Mouse (Mus musculus) limb, embryonic 12.5 days (tissue): ENCODE data around the gene Dtl. TPM values are rescaled to one million over a fixed set of nuclear protein-coding genes. Genes with fewer than 3 reads are reported as not detected.

Source experiments
- ATAC-seq: fragments of 200-750 bp; cut with Nextera tagmentation; 2 replicates; pipeline ENCODE4 v1.8.0; 2017; ENCODE audit warnings: low read depth, moderate TSS enrichment; ENCODE audit not compliant: insufficient number of reproducible peaks, insufficient read depth, low FRiP score, low TSS enrichment
- H3K27ac ChIP-seq: fragments of 300-500 bp; sonication (generic); 2 replicates; pipeline ENCODE4 v1.5.1; 2016; ENCODE audit warnings: mild to moderate bottlenecking, moderate library complexity
- H3K27me3 ChIP-seq: fragments of 300-500 bp; sonication (generic); 2 replicates; pipeline ENCODE4 v1.6.1; 2016; ENCODE audit warnings: mild to moderate bottlenecking, moderate library complexity
- H3K36me3 ChIP-seq: fragments of 300-500 bp; sonication (generic); 2 replicates; pipeline ENCODE4 v1.6.1; 2016; ENCODE audit warnings: mild to moderate bottlenecking, moderate library complexity
- H3K4me1 ChIP-seq: fragments of 300-500 bp; sonication (generic); replicated peaks from 2 replicates; pipeline ENCODE4 v1.6.1; 2016
- H3K4me2 ChIP-seq: fragments of 300-500 bp; sonication (generic); 2 replicates; pipeline ENCODE4 v1.6.1; 2016; ENCODE audit warnings: mild to moderate bottlenecking, moderate library complexity
- H3K4me3 ChIP-seq: fragments of 300-500 bp; sonication (generic); replicated peaks from 2 replicates; pipeline ENCODE4 v1.5.1; 2016; ENCODE audit warnings: mild to moderate bottlenecking
- H3K9ac ChIP-seq: fragments of 300-500 bp; sonication (generic); replicated peaks from 2 replicates; pipeline ENCODE4 v1.6.1; 2016; ENCODE audit warnings: mild to moderate bottlenecking, moderate library complexity
- H3K9me3 ChIP-seq: fragments of 300-500 bp; sonication (generic); 2 replicates; pipeline ENCODE4 v1.6.1; 2016; ENCODE audit warnings: mild to moderate bottlenecking, moderate library complexity
- WGBS: fragments of 180-500 bp; shearing (Covaris S2); methylation state at CpG from one replicate; pipeline ENCODE4 v1.1.7; 2016; 5-methylcytosine and 5-hydroxymethylcytosine counted together
- polyA plus RNA-seq: library from polyadenylated mRNA; unstranded; fragments of >200 nt; fragmentation: Nextera tagmentation; extraction: Ambion mirVana; gene quantifications from 2 replicates; pipeline ENCODE4 v1.2.1, GENCODE M21; 2016

Gene Dtl
- polyA plus RNA-seq, 1 experiment from 2014 or later = 91.4 TPM

GRCm38 (mm10) chr1:191609578-191609977, 34.2 kb upstream of the Dtl start:
- H3K27me3 ChIP-seq = no peaks in the 10 kb centered on the region
- H3K9me3 ChIP-seq = no peaks in the 10 kb centered on the region
- no peak for ATAC-seq
- H3K4me3 ChIP-seq = no peak overlapping the region
- no peak overlapping the region for H3K27ac ChIP-seq
- no peaks in the 10 kb centered on the region for H3K4me1 ChIP-seq
- H3K9ac ChIP-seq = no peak overlapping the region
- 95% methylated on average over 1 of the region's 1 CpGs for WGBS
- no peak overlapping the region for H3K4me2 ChIP-seq
- H3K36me3 ChIP-seq = peaks cover 96% of the 10 kb centered on the region

GRCm38 (mm10) chr1:191609051-191609450, 33.7 kb upstream of the Dtl start:
- Histone ChIP-seq H3K4me3 (no peak overlapping the region), H3K4me2 (no peak overlapping the region), H3K4me1 (no peaks in the 10 kb centered on the region), H3K27me3 (no peaks in the 10 kb centered on the region), H3K36me3 (peaks cover 95% of the 10 kb centered on the region), H3K27ac (no peak overlapping the region), H3K9me3 (no peaks in the 10 kb centered on the region), H3K9ac (no peak overlapping the region)
- 95% methylated on average over 6 of the region's 6 CpGs for WGBS
- ATAC-seq = no peak

- H3K4me3 ChIP-seq = no peak overlapping the region
- 73% methylated on average over 3 of the region's 3 CpGs for WGBS
- H3K9me3 ChIP-seq = no peaks in the 10 kb centered on the region
- H3K9ac ChIP-seq = no peak overlapping the region
- no peaks in the 10 kb centered on the region for H3K27me3 ChIP-seq
- H3K27ac ChIP-seq = no peak overlapping the region
- no peak overlapping the region for H3K4me2 ChIP-seq
- no peaks in the 10 kb centered on the region for H3K4me1 ChIP-seq
- H3K36me3 ChIP-seq = peaks cover 85% of the 10 kb centered on the region
- no peak for ATAC-seq
These were observed 29.3 kb upstream of the Dtl start for GRCm38 (mm10) chr1:191604690-191605089.

GRCm38 (mm10) chr1:191599210-191599609, 23.9 kb upstream of the Dtl start:
- Histone ChIP-seq H3K4me3 (no peak overlapping the region), H3K4me1 (no peaks in the 10 kb centered on the region), H3K36me3 (peaks cover 83% of the 10 kb centered on the region), H3K9me3 (no peaks in the 10 kb centered on the region), H3K9ac (no peak overlapping the region), H3K27ac (no peak overlapping the region), H3K27me3 (no peaks in the 10 kb centered on the region), H3K4me2 (no peak overlapping the region)
- ATAC-seq = no peak
- WGBS = 85% methylated on average over 5 of the region's 5 CpGs

GRCm38 (mm10) chr1:191596076-191596475, 20.7 kb upstream of the Dtl start:
- no peak overlapping the region for H3K9ac ChIP-seq
- no peaks in the 10 kb centered on the region for H3K9me3 ChIP-seq
- WGBS = 95% methylated on average over 8 of the region's 8 CpGs
- H3K36me3 ChIP-seq = peaks cover 85% of the 10 kb centered on the region
- no peak overlapping the region for H3K27ac ChIP-seq
- no peaks in the 10 kb centered on the region for H3K27me3 ChIP-seq
- no peak for ATAC-seq
- no peaks in the 10 kb centered on the region for H3K4me1 ChIP-seq
- H3K4me3 ChIP-seq = no peak overlapping the region
- H3K4me2 ChIP-seq = no peak overlapping the region

- no peak overlapping the region for H3K27ac ChIP-seq
- no peak overlapping the region for H3K4me3 ChIP-seq
- H3K9me3 ChIP-seq = no peaks in the 10 kb centered on the region
- H3K9ac ChIP-seq = no peak overlapping the region
- no peaks in the 10 kb centered on the region for H3K27me3 ChIP-seq
- H3K4me1 ChIP-seq = no peaks in the 10 kb centered on the region
- H3K4me2 ChIP-seq = no peak overlapping the region
- WGBS = 92% methylated on average over 12 of the region's 12 CpGs
- no peak for ATAC-seq
- H3K36me3 ChIP-seq = peaks cover 88% of the 10 kb centered on the region
These were observed 16.8 kb upstream of the Dtl start for GRCm38 (mm10) chr1:191592016-191592720.

GRCm38 (mm10) chr1:191588749-191589148, 13.4 kb upstream of the Dtl start:
- H3K9me3 ChIP-seq = no peaks in the 10 kb centered on the region
- H3K4me2 ChIP-seq = no peak overlapping the region
- H3K4me3 ChIP-seq = no peak overlapping the region
- no peaks in the 10 kb centered on the region for H3K4me1 ChIP-seq
- H3K27ac ChIP-seq = no peak overlapping the region
- no peak for ATAC-seq
- 99% methylated on average over 2 of the region's 2 CpGs for WGBS
- no peaks in the 10 kb centered on the region for H3K27me3 ChIP-seq
- H3K36me3 ChIP-seq = peaks cover 86% of the 10 kb centered on the region
- H3K9ac ChIP-seq = no peak overlapping the region

- Histone ChIP-seq H3K9me3 (no peaks in the 10 kb centered on the region), H3K4me3 (no peak overlapping the region), H3K36me3 (peaks cover 89% of the 10 kb centered on the region), H3K27ac (no peak overlapping the region), H3K4me2 (no peak overlapping the region), H3K9ac (no peak overlapping the region), H3K27me3 (no peaks in the 10 kb centered on the region), H3K4me1 (no peaks in the 10 kb centered on the region)
- WGBS = 96% methylated on average over 3 of the region's 3 CpGs
- ATAC-seq = no peak
These were observed 11.7 kb upstream of the Dtl start for GRCm38 (mm10) chr1:191587062-191587461.

- Histone ChIP-seq H3K4me3 (no peak overlapping the region), H3K27me3 (no peaks in the 10 kb centered on the region), H3K36me3 (peaks cover 79% of the 10 kb centered on the region), H3K9ac (no peak overlapping the region), H3K9me3 (no peaks in the 10 kb centered on the region), H3K4me2 (no peak overlapping the region), H3K4me1 (no peaks in the 10 kb centered on the region), H3K27ac (no peak overlapping the region)
- no peak for ATAC-seq
- 85% methylated on average over 2 of the region's 2 CpGs for WGBS
These were observed 10.4 kb upstream of the Dtl start for GRCm38 (mm10) chr1:191585704-191586103.

GRCm38 (mm10) chr1:191584483-191584882, 9.1 kb upstream of the Dtl start:
- Histone ChIP-seq H3K27ac (no peak overlapping the region), H3K36me3 (peaks cover 74% of the 10 kb centered on the region), H3K9ac (no peak overlapping the region), H3K4me3 (no peak overlapping the region), H3K27me3 (no peaks in the 10 kb centered on the region), H3K9me3 (peaks cover 5% of the 10 kb centered on the region; the same call in 1 of the 2 replicates), H3K4me1 (no peaks in the 10 kb centered on the region), H3K4me2 (no peak overlapping the region)
- ATAC-seq = no peak
- WGBS = 92% methylated on average over 4 of the region's 4 CpGs

- no peak overlapping the region for H3K27ac ChIP-seq
- no peak overlapping the region for H3K9ac ChIP-seq
- peaks cover 5% of the 10 kb centered on the region; the same call in 1 of the 2 replicates for H3K9me3 ChIP-seq
- H3K27me3 ChIP-seq = no peaks in the 10 kb centered on the region
- H3K36me3 ChIP-seq = peaks cover 71% of the 10 kb centered on the region
- 94% methylated on average over 4 of the region's 4 CpGs for WGBS
- no peaks in the 10 kb centered on the region for H3K4me1 ChIP-seq
- H3K4me2 ChIP-seq = no peak overlapping the region
- ATAC-seq = no peak
- H3K4me3 ChIP-seq = no peak overlapping the region
These were observed 8.5 kb upstream of the Dtl start for GRCm38 (mm10) chr1:191583836-191584235.

GRCm38 (mm10) chr1:191581641-191582040, 6.3 kb upstream of the Dtl start:
- Histone ChIP-seq H3K4me3 (no peak overlapping the region), H3K27me3 (no peaks in the 10 kb centered on the region), H3K27ac (no peak overlapping the region), H3K4me2 (no peak overlapping the region), H3K9me3 (peaks cover 5% of the 10 kb centered on the region; the same call in 1 of the 2 replicates), H3K36me3 (peaks cover 49% of the 10 kb centered on the region), H3K4me1 (peaks cover 16% of the 10 kb centered on the region), H3K9ac (no peak overlapping the region)
- WGBS = 96% methylated on average over 4 of the region's 4 CpGs
- no peak for ATAC-seq
